Mouse (Mus musculus) erythroblast, embryonic 14.5 days (primary cell): ENCODE measurements around the gene Lrch4.

Source experiments
- GATA1 ChIP-seq: IDR thresholded peaks from 2 replicates; pipeline ENCODE4 v1.6.1; 2012; ENCODE audit warnings: low read length, inconsistent platforms, mixed read lengths
- TAL1 ChIP-seq: IDR thresholded peaks from 3 replicates; pipeline ENCODE4 v1.6.1; 2012; ENCODE audit warnings: low read length, inconsistent platforms, mixed read lengths

DNA sequence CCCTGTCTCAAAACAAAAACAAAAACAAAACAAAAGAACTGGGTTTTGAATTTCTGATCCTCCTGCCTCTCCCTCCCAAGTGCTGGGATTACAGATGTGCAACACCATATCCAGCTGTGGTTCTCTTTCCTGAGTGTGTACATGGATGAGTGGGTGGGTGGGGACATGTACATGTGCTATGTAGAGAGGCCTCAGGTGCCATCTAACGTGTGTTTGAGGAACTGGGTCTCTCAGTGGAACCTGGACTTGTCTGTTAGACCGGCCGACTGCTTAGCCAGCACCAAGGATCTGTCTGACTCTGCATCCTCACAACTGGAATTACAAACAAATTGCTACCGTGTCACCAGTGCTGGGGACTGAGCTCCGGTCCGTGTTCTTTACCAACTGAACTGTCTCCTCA is 31.3 kb upstream of the Lrch4 start:
- no peak for TF ChIP-seq TAL1
- TF ChIP-seq GATA1: no peak
